Mouse (Mus musculus) heart, adult 8-10 months (tissue): ENCODE measurements around the gene Mta1. TPM values are rescaled to one million over a fixed set of nuclear protein-coding genes. Genes with fewer than 3 reads are reported as not detected.

Source experiments
- DNase-seq: peaks from one replicate; pipeline ENCODE4 v3.0.0; 2022; ENCODE audit warnings: low spot score
- microRNA-seq: library from miRNA; unstranded; fragments of <30 nt; microRNA quantifications from one replicate; pipeline ENCODE4 v1.2.0, GENCODE M21; 2022
- total RNA-seq, 4 experiments: library from RNA; stranded (reverse); gene quantifications; 2 replicates each; pipeline ENCODE4 v1.2.4; 2022

Gene Mta1
- total RNA-seq, 4 experiments from 2014 or later = 45.0 to 47.2 (median 46.1) TPM

- DNase-seq = no peak
Observed at GRCm38 (mm10) chr12:113185442-113186291, 87.6 kb downstream of the Mta1 start, which contains the start of gene Tmem121. Gene Tmem121, plus strand, starts transcription at chr12:113185930.

DNA sequence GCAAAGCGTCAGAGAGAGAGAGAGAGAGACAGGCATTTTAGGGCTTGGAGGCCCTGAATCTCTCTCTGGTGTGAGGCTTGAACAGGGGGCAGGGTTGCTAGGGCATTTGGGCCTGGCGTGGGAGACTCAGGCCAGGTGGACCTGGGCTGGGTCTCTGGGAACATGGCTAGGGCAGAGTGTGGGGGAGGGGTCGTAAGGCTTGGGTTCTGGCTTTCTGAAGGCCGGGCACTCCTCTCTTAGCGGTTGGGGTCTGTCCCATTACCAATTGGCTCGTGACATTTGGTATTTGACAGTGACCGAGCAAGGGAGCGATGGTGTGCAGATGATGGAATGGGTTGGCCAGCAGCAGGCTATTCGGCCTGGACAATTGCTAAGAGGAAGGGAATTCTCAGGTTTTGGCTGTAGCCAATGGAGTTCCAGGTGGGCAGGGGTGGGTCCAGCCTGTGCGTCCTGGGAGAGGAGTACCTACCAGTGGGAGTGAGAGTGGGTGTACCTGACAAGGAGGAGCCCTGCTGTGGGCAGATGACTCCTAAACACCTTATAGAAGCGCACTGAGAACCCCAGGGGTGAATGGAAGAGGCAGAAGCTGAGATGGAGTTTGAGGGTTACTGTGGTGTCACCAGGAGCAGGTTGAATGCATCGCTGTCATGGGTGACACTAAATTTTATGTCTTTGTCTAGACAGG, 88.4 kb downstream of the Mta1 start:
- DNase-seq = no peak

Small RNA genes within 50 kb of the gene (microRNA-seq; reads per million reads assigned to microRNA genes)
- gene Gm44471 = not detected

Other genes with a start within 250 kb of the Mta1 start
- gene Gpr132, start 230.1 kb upstream of the Mta1 start, total RNA-seq = under 1 TPM; 0.25 to 0.52 (median 0.33) TPM
- gene Jag2, start 168.5 kb upstream of the Mta1 start, total RNA-seq = 10 to 100 TPM; 25.1 to 30.4 (median 29.8) TPM
- 10 to 100 TPM in 1 of 4 experiments, 1 to 10 TPM in 3; 7.0 to 11.7 (median 8.5) TPM for gene Nudt14, start 156.2 kb upstream of the Mta1 start, total RNA-seq
- 10 to 100 TPM; 21.6 to 29.6 (median 26.3) TPM for gene Btbd6, start 121.8 kb upstream of the Mta1 start, total RNA-seq
- 10 to 100 TPM; 22.9 to 28.1 (median 24.6) TPM for gene Brf1, start 97.6 kb upstream of the Mta1 start, total RNA-seq
- gene Pacs2, start 83.8 kb upstream of the Mta1 start, total RNA-seq = 10 to 100 TPM; 30.4 to 38.2 (median 36.1) TPM
- not detected for gene Tex22, start 23.8 kb upstream of the Mta1 start, total RNA-seq
- gene Crip2, start 42.0 kb downstream of the Mta1 start, total RNA-seq = 1,000 to 10,000 TPM; 1,612 to 1,913 (median 1,690) TPM
- 100 to 1,000 TPM; 154 to 215 (median 169) TPM for gene Crip1, start 48.0 kb downstream of the Mta1 start, total RNA-seq
- under 1 TPM; 0.12 to 0.49 (median 0.33) TPM for gene Tedc1, start 58.1 kb downstream of the Mta1 start, total RNA-seq
- under 1 TPM in 2 of 4 experiments, not detected in 2; 0.16 to 0.22 TPM for gene Tmem121, start 87.7 kb downstream of the Mta1 start, total RNA-seq